Mouse (Mus musculus) liver, embryonic 13.5 days (tissue): Measurements from ENCODE around the gene Pgam2. TPM values are rescaled to one million over a fixed set of nuclear protein-coding genes. Genes with fewer than 3 reads are reported as not detected.

ENCODE experiments used
- ATAC-seq: fragments of 200-750 bp; cut with Nextera tagmentation; 2 replicates; pipeline ENCODE4 v1.8.0; 2017; ENCODE audit warnings: low read depth, mild to moderate bottlenecking, moderate number of reproducible peaks, moderate library complexity
- DNase-seq: peaks from one replicate; pipeline ENCODE4 v3.0.0; 2022
- H3K27ac ChIP-seq: fragments of 300-500 bp; sonication (generic); 2 replicates; pipeline ENCODE4 v1.5.1; 2015; ENCODE audit warnings: moderate library complexity, mild to moderate bottlenecking, inconsistent platforms
- H3K27me3 ChIP-seq: fragments of 300-500 bp; sonication (generic); 2 replicates; pipeline ENCODE4 v1.6.1; 2015; ENCODE audit warnings: mild to moderate bottlenecking, inconsistent platforms
- H3K36me3 ChIP-seq: fragments of 300-500 bp; sonication (generic); 2 replicates; pipeline ENCODE4 v1.6.1; 2015; ENCODE audit warnings: mild to moderate bottlenecking, inconsistent platforms
- H3K4me1 ChIP-seq: fragments of 300-500 bp; sonication (generic); replicated peaks from 2 replicates; pipeline ENCODE4 v1.6.1; 2015; ENCODE audit warnings: inconsistent platforms
- H3K4me2 ChIP-seq: fragments of 300-500 bp; sonication (generic); 2 replicates; pipeline ENCODE4 v1.6.1; 2015; ENCODE audit warnings: inconsistent platforms, mild to moderate bottlenecking, moderate library complexity
- H3K4me3 ChIP-seq: fragments of 300-500 bp; sonication (generic); replicated peaks from 2 replicates; pipeline ENCODE4 v1.5.1; 2015; ENCODE audit warnings: mild to moderate bottlenecking, inconsistent platforms
- H3K9ac ChIP-seq: fragments of 300-500 bp; sonication (generic); 2 replicates; pipeline ENCODE4 v1.6.1; 2015; ENCODE audit warnings: mild to moderate bottlenecking, inconsistent platforms
- H3K9me3 ChIP-seq: fragments of 300-500 bp; sonication (generic); replicated peaks from 2 replicates; pipeline ENCODE4 v1.6.1; 2016; ENCODE audit warnings: inconsistent platforms
- WGBS: fragments of 180-500 bp; shearing (Covaris S2); methylation state at CpG from one replicate; pipeline ENCODE4 v1.1.7; 2015; ENCODE audit not compliant: insufficient replicate concordance; 5-methylcytosine and 5-hydroxymethylcytosine counted together
- polyA plus RNA-seq: library from polyadenylated mRNA; unstranded; fragments of >200 nt; fragmentation: Nextera tagmentation; extraction: Ambion mirVana; gene quantifications from 2 replicates; pipeline ENCODE4 v1.2.1, GENCODE M21; 2015

Pgam2 gene
- polyA plus RNA-seq, 1 experiment from 2014 or later, result 1.7 TPM

DNA sequence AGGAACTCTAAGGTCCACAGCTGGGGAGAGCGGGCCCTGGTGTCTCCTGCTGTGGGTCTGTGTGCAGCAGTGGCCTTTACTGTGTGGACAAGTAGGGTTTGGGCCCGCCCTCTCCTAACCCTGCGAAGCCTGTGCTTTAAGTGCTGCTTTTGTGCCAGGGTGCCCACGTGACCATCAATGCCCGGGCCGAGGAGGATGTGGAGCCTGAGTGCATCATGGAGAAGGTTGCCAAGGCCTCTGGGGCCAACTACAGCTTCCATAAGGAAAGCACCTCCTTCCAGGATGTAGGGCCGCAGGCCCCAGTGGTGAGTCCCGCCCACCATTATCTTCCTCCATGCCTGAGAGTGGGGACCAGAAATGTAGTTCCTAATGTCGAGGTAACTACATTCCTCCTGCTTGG is 8.2 kb downstream of the Pgam2 start:
- Histone ChIP-seq H3K4me2 (no peak overlapping the region), H3K27me3 (no peaks in the 10 kb centered on the region), H3K4me1 (peaks cover 8% of the 10 kb centered on the region; the same call in 1 of the 2 replicates), H3K9me3 (no peaks in the 10 kb centered on the region), H3K4me3 (no peak overlapping the region), H3K9ac (no peak overlapping the region), H3K27ac (no peak overlapping the region), H3K36me3 (peaks cover 91% of the 10 kb centered on the region)
- DNase-seq (no peak), ATAC-seq (no peak)
- 78% methylated on average over 9 of the region's 9 CpGs for WGBS

DNA sequence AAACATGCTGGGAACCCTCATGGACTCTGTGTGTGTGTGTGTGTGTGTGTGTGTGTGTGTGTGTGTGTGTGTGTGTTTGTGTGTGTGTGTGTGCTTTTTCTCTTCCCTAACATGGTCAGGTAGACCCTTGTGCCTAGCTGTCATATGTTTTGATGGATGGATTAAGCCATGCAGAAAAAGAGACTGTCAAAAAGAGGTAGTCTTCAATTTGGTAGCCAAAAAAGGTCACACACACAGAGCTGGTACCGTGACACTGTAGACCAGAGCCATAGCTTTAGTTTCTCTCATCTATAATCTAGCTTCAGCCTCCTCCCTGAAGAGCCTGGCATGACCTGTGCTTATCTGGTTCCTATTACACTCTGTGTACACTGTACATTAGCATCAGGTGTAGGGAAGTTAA is 13.1 kb downstream of the Pgam2 start:
- peaks cover 45% of the 10 kb centered on the region for H3K4me1 ChIP-seq
- 0 out of 2 replicates have a peak overlapping the region, but pooled peaks have one; percentile 98 for H3K27ac ChIP-seq
- peak overlapping the region; percentile 85; the same call in 1 of the 2 replicates for H3K4me2 ChIP-seq
- no peaks in the 10 kb centered on the region for H3K27me3 ChIP-seq
- H3K9me3 ChIP-seq, result no peaks in the 10 kb centered on the region
- DNase-seq, result no peak
- no peak overlapping the region for H3K4me3 ChIP-seq
- ATAC-seq, result no peak
- H3K36me3 ChIP-seq, result peaks cover 44% of the 10 kb centered on the region
- WGBS, result 83% methylated on average over 1 of the region's 1 CpGs
- no peak overlapping the region for H3K9ac ChIP-seq

DNA sequence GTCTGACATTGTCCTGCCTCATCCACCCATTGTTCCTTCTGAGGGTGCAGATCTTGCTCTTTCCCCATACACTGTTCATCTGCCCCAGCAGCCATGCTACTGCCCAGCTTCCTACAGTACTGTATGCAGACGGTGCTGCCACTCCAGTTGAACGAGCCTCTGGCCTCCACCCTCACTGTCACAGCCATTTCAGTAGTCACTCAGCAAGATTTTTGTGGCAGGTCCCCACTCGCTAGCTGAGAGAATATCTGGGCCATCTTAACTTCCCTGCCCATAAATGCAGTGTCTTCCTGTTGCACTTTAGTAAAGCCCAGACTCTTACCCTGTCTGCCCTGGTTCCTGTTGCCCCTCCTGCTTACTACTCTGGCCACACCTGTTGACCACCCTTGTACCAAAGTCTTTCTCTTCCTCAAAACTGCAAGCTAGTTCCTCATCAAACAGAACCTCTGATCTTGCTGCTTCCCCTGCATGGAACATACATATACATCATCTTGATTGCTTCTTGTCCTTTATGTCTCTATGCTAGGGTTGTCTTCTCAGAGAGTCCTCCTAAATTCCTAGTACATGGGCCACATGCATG is 13.7 kb downstream of the Pgam2 start:
- no peaks in the 10 kb centered on the region for H3K9me3 ChIP-seq
- peak overlapping the region; percentile 85 for H3K4me2 ChIP-seq
- no peak for DNase-seq
- peaks cover 47% of the 10 kb centered on the region for H3K4me1 ChIP-seq
- no peak for ATAC-seq
- H3K36me3 ChIP-seq, result peaks cover 38% of the 10 kb centered on the region
- H3K4me3 ChIP-seq, result peak overlapping the region; percentile 78
- H3K27ac ChIP-seq, result peak overlapping the region; percentile 98
- peak overlapping the region; percentile 91 for H3K9ac ChIP-seq
- H3K27me3 ChIP-seq, result no peaks in the 10 kb centered on the region
- WGBS, result 36% methylated on average over 3 of the region's 3 CpGs

DNA sequence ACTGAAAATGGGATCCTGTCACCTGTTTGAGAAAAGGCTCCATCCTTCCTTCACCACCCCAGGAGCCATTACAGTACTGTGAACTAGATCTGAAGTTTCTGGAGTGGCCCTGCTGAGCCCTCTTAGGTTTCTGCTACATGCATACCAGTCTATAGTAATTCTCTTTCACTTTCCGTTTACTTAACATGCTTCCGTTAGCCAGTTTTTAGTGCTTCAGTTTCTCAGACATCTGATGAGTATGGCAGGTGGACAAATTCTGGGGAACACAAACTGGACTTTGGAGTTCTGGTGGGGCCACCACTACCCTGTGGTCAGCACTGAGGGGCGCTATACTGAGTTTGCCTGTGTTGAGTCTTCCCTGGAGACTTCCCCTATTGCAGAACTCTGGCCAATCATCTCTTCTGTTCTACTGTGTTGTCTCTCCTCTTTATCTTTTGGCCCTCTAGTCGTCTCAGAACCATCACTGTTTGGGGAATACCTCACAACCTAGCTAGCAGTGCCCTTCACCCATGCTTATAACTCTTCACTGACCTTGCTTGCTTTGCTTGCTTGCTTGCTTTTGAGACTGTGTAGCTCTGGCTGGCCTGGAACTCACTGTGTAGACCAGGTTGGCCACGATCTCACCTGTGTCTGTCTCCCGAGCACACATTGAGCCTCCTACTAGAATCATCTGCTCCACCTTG is 14.3 kb downstream of the Pgam2 start:
- H3K4me2 ChIP-seq, result peak overlapping the region; percentile 85
- H3K27me3 ChIP-seq, result no peaks in the 10 kb centered on the region
- WGBS, result 40% methylated on average over 6 of the region's 6 CpGs
- ATAC-seq, result peak; percentile 6; the same call in 1 of the 2 replicates
- no peak for DNase-seq
- H3K4me3 ChIP-seq, result peak overlapping the region; percentile 78
- no peaks in the 10 kb centered on the region for H3K9me3 ChIP-seq
- H3K36me3 ChIP-seq, result peaks cover 32% of the 10 kb centered on the region
- peak overlapping the region; percentile 91 for H3K9ac ChIP-seq
- H3K4me1 ChIP-seq, result peaks cover 47% of the 10 kb centered on the region
- peak overlapping the region; percentile 98 for H3K27ac ChIP-seq

DNA sequence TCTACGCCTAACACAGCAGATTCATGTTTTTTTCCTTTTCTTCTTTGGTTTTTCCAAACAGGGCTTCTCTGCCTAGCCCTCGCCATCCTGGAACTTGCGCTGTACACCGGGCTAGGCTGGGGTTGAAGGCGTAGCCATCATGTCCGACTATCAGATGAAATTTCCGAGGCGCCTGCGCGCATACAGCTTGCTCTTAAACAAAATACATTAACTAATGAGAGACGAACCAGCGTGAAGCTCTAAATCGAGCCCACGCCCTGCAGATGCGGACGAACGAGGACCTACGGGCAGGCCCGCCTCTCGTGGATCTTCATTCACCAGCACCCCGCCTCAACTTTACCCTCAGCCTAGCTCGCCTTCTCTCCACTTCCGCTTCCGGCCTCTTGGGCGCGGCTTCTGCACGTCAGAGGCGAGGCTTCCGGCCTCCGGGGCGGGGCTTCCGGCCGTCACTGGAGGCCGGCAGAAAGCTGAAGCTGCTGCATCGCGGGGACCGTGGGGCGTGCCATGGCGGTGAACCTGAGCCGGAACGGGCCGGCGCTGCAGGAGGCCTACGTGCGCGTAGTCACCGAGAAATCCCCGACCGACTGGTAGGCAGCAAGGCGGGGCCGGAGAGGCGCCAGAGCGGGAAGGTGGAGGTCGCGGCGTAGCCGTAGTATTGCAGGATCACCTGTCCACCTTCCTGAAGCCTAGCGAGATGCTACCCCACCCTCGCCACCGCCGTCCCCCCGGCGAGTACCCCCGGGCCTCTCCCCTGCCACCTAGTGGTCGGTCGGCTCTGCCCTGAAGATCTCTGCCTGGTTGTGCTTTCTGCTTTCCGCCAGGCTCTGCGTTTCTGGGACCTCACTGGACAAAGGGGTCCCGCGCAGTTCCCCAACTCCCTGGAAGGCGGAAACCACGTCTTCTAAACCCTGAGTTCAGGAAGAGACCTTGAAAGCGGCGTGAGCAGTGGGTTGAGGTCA is 15.2 kb downstream of the Pgam2 start, which contains the start of gene Dbnl:
TSS of gene Dbnl (plus strand) at position 433 of the 959 bp plus-strand sequence.
- Histone ChIP-seq H3K9ac (peak within 1 kb of the TSS; percentile 91), H3K9me3 (no peaks in the 10 kb centered on the region), H3K27ac (peak within 1 kb of the TSS; percentile 98), H3K4me3 (peak within 1 kb of the TSS; percentile 78), H3K27me3 (no peaks in the 10 kb centered on the region), H3K4me1 (peaks cover 51% of the 10 kb centered on the region), H3K36me3 (peaks cover 23% of the 10 kb centered on the region), H3K4me2 (peak within 1 kb of the TSS; percentile 85)
- DNase-seq, result peak; percentile 96
- ATAC-seq, result peak; percentile 96
- WGBS, result under 1% methylated on average over 74 of the region's 74 CpGs

DNA sequence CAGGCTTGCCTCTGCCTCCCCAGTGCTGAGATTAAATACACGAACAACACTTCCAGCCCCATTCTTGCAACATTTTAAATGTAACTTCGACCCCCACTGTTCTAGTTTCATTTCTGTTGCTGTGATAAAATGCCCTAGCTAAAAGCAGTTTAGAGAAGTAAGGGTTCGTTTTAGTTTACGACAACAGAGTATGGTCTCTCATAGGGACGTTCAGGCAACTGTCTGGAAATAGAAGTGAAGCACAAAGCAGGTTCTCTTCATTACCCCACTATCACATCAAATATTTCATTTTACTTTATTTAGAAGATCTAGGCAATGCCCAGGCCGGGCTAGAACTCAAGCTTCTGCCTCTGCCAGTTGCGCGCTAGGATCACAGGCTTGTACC is 15.9 kb downstream of the Pgam2 start:
- ATAC-seq (no peak), DNase-seq (no peak)
- Histone ChIP-seq H3K9me3 (no peaks in the 10 kb centered on the region), H3K4me3 (peak overlapping the region; percentile 78), H3K4me2 (peak overlapping the region; percentile 85), H3K27ac (peak overlapping the region; percentile 98), H3K36me3 (peaks cover 18% of the 10 kb centered on the region), H3K4me1 (peaks cover 56% of the 10 kb centered on the region), H3K27me3 (no peaks in the 10 kb centered on the region), H3K9ac (peak overlapping the region; percentile 81)
- 22% methylated on average over 8 of the region's 8 CpGs for WGBS

DNA sequence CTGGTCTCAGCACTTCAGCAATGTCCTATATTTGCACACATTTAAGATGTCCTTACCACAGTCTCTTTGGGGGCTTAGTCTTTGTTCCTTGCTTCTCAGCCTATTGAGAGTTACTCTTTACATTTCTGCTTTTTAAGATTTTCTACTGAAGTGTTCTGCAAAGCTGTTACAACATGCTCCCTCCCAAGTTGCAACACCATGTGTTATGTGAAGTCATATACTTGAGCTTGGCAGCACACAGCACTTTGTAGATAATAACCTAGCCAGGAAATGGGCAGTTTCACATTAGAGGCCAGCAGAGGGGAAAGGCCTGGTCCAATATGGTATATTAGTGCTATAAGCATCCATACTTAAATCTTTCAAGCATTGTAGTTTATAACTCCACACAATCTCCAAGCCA is 17.8 kb downstream of the Pgam2 start:
- no peak overlapping the region for H3K27ac ChIP-seq
- no peak overlapping the region for H3K4me2 ChIP-seq
- H3K9me3 ChIP-seq, result no peaks in the 10 kb centered on the region
- no peak for DNase-seq
- no peak overlapping the region for H3K9ac ChIP-seq
- no peaks in the 10 kb centered on the region for H3K27me3 ChIP-seq
- peaks cover 3% of the 10 kb centered on the region; the same call in 1 of the 2 replicates for H3K36me3 ChIP-seq
- no peak for ATAC-seq
- H3K4me1 ChIP-seq, result peaks cover 65% of the 10 kb centered on the region
- H3K4me3 ChIP-seq, result no peak overlapping the region

DNA sequence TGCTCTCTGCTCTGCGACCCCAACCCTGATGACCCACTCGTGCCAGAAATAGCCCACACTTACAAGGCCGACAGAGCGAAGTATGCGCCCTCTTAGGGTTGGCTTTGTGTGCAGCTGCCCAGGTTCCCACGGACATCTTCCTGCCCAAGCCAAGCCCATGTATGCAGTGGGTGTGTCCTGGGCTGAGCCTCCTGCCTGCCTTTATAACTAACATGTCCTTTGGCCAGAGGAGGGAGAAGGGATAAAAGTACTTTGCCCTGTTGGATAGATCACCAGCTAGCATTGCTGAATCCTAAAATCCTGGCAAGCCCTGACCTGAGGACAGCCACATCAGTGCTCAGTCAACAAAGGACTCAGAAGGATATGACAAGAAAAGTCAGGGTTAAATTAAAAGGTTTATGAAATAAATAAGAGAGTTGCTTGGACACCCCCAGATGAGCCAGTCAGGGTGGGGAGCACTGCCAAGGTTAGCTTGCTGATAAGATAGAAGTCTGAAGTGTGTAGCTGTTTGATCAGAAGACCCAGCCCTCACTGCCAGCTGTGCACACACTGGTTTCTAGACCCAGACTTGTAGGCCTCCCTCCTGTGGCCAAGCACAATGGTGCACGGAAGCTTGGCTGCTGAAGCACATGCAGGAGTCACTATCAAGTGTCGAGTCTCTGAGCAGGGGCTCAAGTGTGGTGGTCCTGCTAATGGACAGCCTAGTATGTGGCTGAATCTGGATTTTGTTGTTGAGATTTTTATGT is 21.2 kb downstream of the Pgam2 start:
- peak overlapping the region; percentile 42; the same call in 1 of the 2 replicates for H3K9ac ChIP-seq
- peaks cover 43% of the 10 kb centered on the region for H3K4me1 ChIP-seq
- H3K9me3 ChIP-seq, result no peaks in the 10 kb centered on the region
- peak; percentile 88 for ATAC-seq
- H3K36me3 ChIP-seq, result no peaks in the 10 kb centered on the region
- H3K4me3 ChIP-seq, result no peak overlapping the region
- 55% methylated on average over 8 of the region's 8 CpGs for WGBS
- peak overlapping the region; percentile 50 for H3K27ac ChIP-seq
- peak overlapping the region; percentile 37 for H3K4me2 ChIP-seq
- DNase-seq, result peak; percentile 66
- no peaks in the 10 kb centered on the region for H3K27me3 ChIP-seq

DNA sequence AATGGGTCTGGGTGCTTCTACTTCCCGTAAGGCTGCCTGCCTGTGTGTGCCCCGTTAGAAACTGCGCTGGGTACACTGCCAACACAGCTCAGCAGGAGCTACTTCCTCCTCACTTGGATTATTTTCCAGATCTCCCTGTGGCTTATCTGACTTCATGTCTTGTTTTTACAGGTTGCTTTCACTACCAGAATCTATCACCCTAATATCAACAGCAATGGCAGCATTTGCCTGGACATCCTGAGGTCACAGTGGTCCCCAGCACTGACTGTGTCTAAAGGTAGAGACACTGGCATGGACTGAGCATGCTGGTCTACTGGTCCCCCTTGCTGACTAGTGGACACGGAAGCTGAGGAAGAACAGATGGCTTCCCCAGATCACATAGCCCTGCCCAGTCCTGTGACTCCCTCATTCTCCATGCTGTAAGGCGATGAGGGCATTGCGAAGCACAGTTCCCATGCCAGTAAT is 23.5 kb downstream of the Pgam2 start:
- H3K4me2 ChIP-seq, result no peak overlapping the region
- 85% methylated on average over 6 of the region's 6 CpGs for WGBS
- no peak overlapping the region for H3K9ac ChIP-seq
- ATAC-seq (no peak), DNase-seq (no peak)
- no peaks in the 10 kb centered on the region for H3K27me3 ChIP-seq
- H3K9me3 ChIP-seq, result no peaks in the 10 kb centered on the region
- peaks cover 22% of the 10 kb centered on the region for H3K4me1 ChIP-seq
- H3K27ac ChIP-seq, result no peak overlapping the region
- no peak overlapping the region for H3K4me3 ChIP-seq
- no peaks in the 10 kb centered on the region for H3K36me3 ChIP-seq

DNA sequence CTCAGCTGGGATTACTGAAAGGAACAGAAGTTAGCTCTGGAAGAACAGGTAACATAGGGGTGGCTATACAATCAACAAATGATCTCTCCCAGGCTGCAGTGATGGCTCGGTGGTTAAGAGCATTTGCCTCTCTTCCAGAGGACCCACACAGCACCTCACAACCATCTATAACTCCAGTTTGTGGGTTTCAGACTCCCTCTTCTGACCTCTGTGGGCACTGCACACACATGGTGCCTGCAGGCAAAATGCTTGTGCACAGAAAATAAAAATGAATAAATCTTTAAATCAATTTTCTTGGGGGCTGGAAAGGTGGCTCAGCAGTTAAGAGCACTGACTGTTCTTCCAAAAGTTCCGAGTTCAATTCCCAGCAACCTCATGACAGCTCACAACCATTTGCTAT is 25.1 kb downstream of the Pgam2 start:
- WGBS, result 48% methylated on average over 2 of the region's 2 CpGs
- H3K27me3 ChIP-seq, result no peaks in the 10 kb centered on the region
- H3K27ac ChIP-seq, result no peak overlapping the region
- H3K9me3 ChIP-seq, result no peaks in the 10 kb centered on the region
- H3K4me3 ChIP-seq, result no peak overlapping the region
- DNase-seq (no peak), ATAC-seq (no peak)
- no peak overlapping the region for H3K9ac ChIP-seq
- H3K4me1 ChIP-seq, result peaks cover 20% of the 10 kb centered on the region
- H3K4me2 ChIP-seq, result no peak overlapping the region
- no peaks in the 10 kb centered on the region for H3K36me3 ChIP-seq
